Mouse (Mus musculus): ENCODE data around the gene Xlr3c. TPM values are rescaled to one million over a fixed set of nuclear protein-coding genes. Genes with fewer than 3 reads are reported as not detected.
"Not testable (repeated sequence)": the region's sequence is repeated elsewhere in the genome, so short reads cannot be mapped to it uniquely, and the experiment has no call there.

The Xlr3c gene
- polyA plus RNA-seq, 1 experiment = 1.6 TPM

- peak overlapping the region; percentile 55 for H3K4me2 ChIP-seq (ENCODE audit: low read depth)
- H3ac ChIP-seq (ENCODE audit: control insufficient read depth, insufficient read length) = peak overlapping the region; percentile 26
- no peak for TF ChIP-seq CEBPB (IDR thresholded peaks at IDR 0.05; ENCODE audit: insufficient read depth, poor library complexity, severe bottlenecking)
- TF ChIP-seq POLR2AphosphoS2 (IDR thresholded peaks at IDR 0.05; ENCODE audit: insufficient read length, low read depth) = no peak
- no peak for TF ChIP-seq TCF12 (IDR thresholded peaks at IDR 0.05; ENCODE audit: insufficient read depth, poor library complexity, severe bottlenecking)
- no peak for TF ChIP-seq TCF3 (IDR thresholded peaks at IDR 0.05; ENCODE audit: insufficient read length, low read depth)
- no peak for TF ChIP-seq USF1 (IDR thresholded peaks at IDR 0.05; ENCODE audit: low read depth)
- TF ChIP-seq E2F4 (IDR thresholded peaks at IDR 0.05; ENCODE audit: insufficient read depth) = no peak
- TF ChIP-seq SRF (IDR thresholded peaks at IDR 0.05; ENCODE audit: control insufficient read depth, insufficient read length, low read depth) = no peak
- peak in 2 of 3 experiments; percentile 28 to 58 for TF ChIP-seq MYOD1 (IDR thresholded peaks at IDR 0.05; ENCODE audit: control insufficient read depth in 1 of 3, insufficient read length in 2 of 3, low read depth in 2 of 3)
- no peak for TF ChIP-seq REST (IDR thresholded peaks at IDR 0.05; ENCODE audit: insufficient read depth, insufficient read length)
- peak in 2 of 3 experiments; percentile 17 to 51 for TF ChIP-seq MYOG (IDR thresholded peaks at IDR 0.05; ENCODE audit: control insufficient read depth in 1 of 3, insufficient read depth in 1 of 3, insufficient read length in 2 of 3, low read depth in 2 of 3)
- TF ChIP-seq MAX (IDR thresholded peaks at IDR 0.05; ENCODE audit: low read depth) = no peak
- peak; percentile 9 for TF ChIP-seq POLR2A (IDR thresholded peaks at IDR 0.05; ENCODE audit: insufficient read length, low read depth)
- H3K27me3 ChIP-seq (ENCODE audit: control insufficient read depth, insufficient read depth, insufficient read length) = no peaks in the 10 kb centered on the region
- peak overlapping the region; percentile 20 for H3K4me3 ChIP-seq
- H3K79me2 ChIP-seq (ENCODE audit: control insufficient read depth, insufficient read depth) = no peaks in the 10 kb centered on the region
- no peaks in the 10 kb centered on the region for H3K36me3 ChIP-seq (ENCODE audit: control insufficient read depth, insufficient read depth)
Observed at GRCm38 (mm10) chrX:73228606-73229214, 36.5 kb downstream of the Xlr3c start.

- Histone ChIP-seq H3K36me3 (ENCODE audit: control insufficient read depth, insufficient read depth) (no peaks in the 10 kb centered on the region), H3ac (ENCODE audit: control insufficient read depth, insufficient read length) (peak within 1 kb of the TSS; percentile 26), H3K4me2 (ENCODE audit: low read depth) (peak within 1 kb of the TSS; percentile 55), H3K4me3 (peak within 1 kb of the TSS; percentile 20), H3K27me3 (ENCODE audit: control insufficient read depth, insufficient read depth, insufficient read length) (no peaks in the 10 kb centered on the region), H3K79me2 (ENCODE audit: control insufficient read depth, insufficient read depth) (no peaks in the 10 kb centered on the region)
- TF ChIP-seq POLR2AphosphoS2 (IDR thresholded peaks at IDR 0.05; ENCODE audit: insufficient read length, low read depth) (peak; percentile 81), POLR2A (IDR thresholded peaks at IDR 0.05; ENCODE audit: insufficient read length, low read depth) (peak; percentile 86), SRF (IDR thresholded peaks at IDR 0.05; ENCODE audit: control insufficient read depth, insufficient read length, low read depth) (no peak), REST (IDR thresholded peaks at IDR 0.05; ENCODE audit: insufficient read depth, insufficient read length) (no peak)
Observed at GRCm38 (mm10) chrX:73227914-73228605, 37.1 kb downstream of the Xlr3c start, which contains the start of gene F8a. Gene F8a, plus strand, starts transcription at chrX:73228291.

DNA sequence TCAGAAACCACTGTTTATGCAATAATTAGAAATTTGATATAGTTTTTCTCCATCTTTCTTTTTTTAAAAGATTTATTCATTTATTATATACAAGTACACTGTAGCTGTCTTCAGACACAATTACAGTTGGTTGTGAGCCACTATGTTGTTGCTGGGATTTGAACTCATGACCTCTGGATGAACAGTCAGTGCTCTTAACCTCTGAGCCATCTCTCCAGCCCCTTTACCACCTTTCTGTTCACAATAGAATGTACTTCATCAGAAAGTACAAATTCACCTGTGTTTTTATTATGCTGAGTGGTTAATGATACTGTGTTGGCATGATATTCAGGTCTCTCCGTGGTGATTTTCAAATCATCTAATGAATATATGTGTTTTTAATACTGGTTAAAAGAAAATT is 39.8 kb downstream of the Xlr3c start:
- no peak overlapping the region for H3K4me3 ChIP-seq
- H3K4me2 ChIP-seq (ENCODE audit: low read depth) = no peak overlapping the region
- H3K79me2 ChIP-seq (ENCODE audit: control insufficient read depth, insufficient read depth) = no peaks in the 10 kb centered on the region
- no peaks in the 10 kb centered on the region for H3K36me3 ChIP-seq (ENCODE audit: control insufficient read depth, insufficient read depth)
- no peaks in the 10 kb centered on the region for H3K27me3 ChIP-seq (ENCODE audit: control insufficient read depth, insufficient read depth, insufficient read length)
- no peak for TF ChIP-seq TCF3 (IDR thresholded peaks at IDR 0.05; ENCODE audit: insufficient read length, low read depth)
- no peak for TF ChIP-seq MAX (IDR thresholded peaks at IDR 0.05; ENCODE audit: low read depth)
- TF ChIP-seq MYOG (IDR thresholded peaks at IDR 0.05; ENCODE audit: control insufficient read depth in 1 of 3, insufficient read depth in 1 of 3, insufficient read length in 2 of 3, low read depth in 2 of 3) = no peak
- TF ChIP-seq TCF12 (IDR thresholded peaks at IDR 0.05; ENCODE audit: insufficient read depth, poor library complexity, severe bottlenecking) = no peak
- no peak for TF ChIP-seq POLR2AphosphoS2 (IDR thresholded peaks at IDR 0.05; ENCODE audit: insufficient read length, low read depth)
- no peak overlapping the region for H3ac ChIP-seq (ENCODE audit: control insufficient read depth, insufficient read length)

GRCm38 (mm10) chrX:73213819-73214564 is 51.2 kb downstream of the Xlr3c start, which contains the start of gene Xlr4b:
Gene Xlr4b, plus strand, starts transcription at chrX:73214333.
- H3K4me3 ChIP-seq; H3K4me2 ChIP-seq (ENCODE audit: low read depth); H3K36me3 ChIP-seq (ENCODE audit: control insufficient read depth, insufficient read depth); H3K79me2 ChIP-seq (ENCODE audit: control insufficient read depth, insufficient read depth); H3ac ChIP-seq (ENCODE audit: control insufficient read depth, insufficient read length); H3K27me3 ChIP-seq (ENCODE audit: control insufficient read depth, insufficient read depth, insufficient read length): not testable (repeated sequence)

Other genes starting within 250 kb of the Xlr3c start
- gene Pnma5, start 228.3 kb downstream of the Xlr3c start, polyA plus RNA-seq (2012; fragmentation: generic; extraction: Trizol) = 0.07 TPM
- not detected for gene Pnma3, start 200.6 kb downstream of the Xlr3c start, polyA plus RNA-seq (2012; fragmentation: generic; extraction: Trizol)
- 0.55 TPM for gene Xlr4a, start 182.9 kb downstream of the Xlr3c start, polyA plus RNA-seq (2012; fragmentation: generic; extraction: Trizol)
- 1.9 TPM for gene Xlr3a, start 168.3 kb downstream of the Xlr3c start, polyA plus RNA-seq (2012; fragmentation: generic; extraction: Trizol)
- not detected for gene Gm14685, start 148.3 kb downstream of the Xlr3c start, polyA plus RNA-seq (2012; fragmentation: generic; extraction: Trizol)
- not detected for gene Xlr5b, start 116.6 kb downstream of the Xlr3c start, polyA plus RNA-seq (2012; fragmentation: generic; extraction: Trizol)
- not detected for gene DXBay18, start 115.9 kb downstream of the Xlr3c start, polyA plus RNA-seq (2012; fragmentation: generic; extraction: Trizol)
- gene Spin2d, start 88.4 kb downstream of the Xlr3c start, polyA plus RNA-seq (2012; fragmentation: generic; extraction: Trizol) = not detected
- gene Xlr3b, start 73.2 kb downstream of the Xlr3c start, polyA plus RNA-seq (2012; fragmentation: generic; extraction: Trizol) = 0.40 TPM
- 0.05 TPM for gene Xlr4b, start 51.1 kb downstream of the Xlr3c start, polyA plus RNA-seq (2012; fragmentation: generic; extraction: Trizol)
- 4.5 TPM for gene F8a, start 37.1 kb downstream of the Xlr3c start, polyA plus RNA-seq (2012; fragmentation: generic; extraction: Trizol)
- gene Xlr4c, start 22.3 kb downstream of the Xlr3c start, polyA plus RNA-seq (2012; fragmentation: generic; extraction: Trizol) = 0.10 TPM
- not detected for gene Xlr5a, start 27.6 kb upstream of the Xlr3c start, polyA plus RNA-seq (2012; fragmentation: generic; extraction: Trizol)
- gene Xlr5c, start 27.6 kb upstream of the Xlr3c start, polyA plus RNA-seq (2012; fragmentation: generic; extraction: Trizol) = not detected
- gene Gm45015, start 71.5 kb upstream of the Xlr3c start, polyA plus RNA-seq (2012; fragmentation: generic; extraction: Trizol) = not detected
- 8.9 TPM for gene Zfp275, start 77.2 kb upstream of the Xlr3c start, polyA plus RNA-seq (2012; fragmentation: generic; extraction: Trizol)
- gene Gm18336, start 133.3 kb upstream of the Xlr3c start, polyA plus RNA-seq (2012; fragmentation: generic; extraction: Trizol) = not detected
- not detected for gene Zfp92, start 145.7 kb upstream of the Xlr3c start, polyA plus RNA-seq (2012; fragmentation: generic; extraction: Trizol)
- not detected for gene Trex2, start 170.0 kb upstream of the Xlr3c start, polyA plus RNA-seq (2012; fragmentation: generic; extraction: Trizol)
- gene Haus7, start 193.7 kb upstream of the Xlr3c start, polyA plus RNA-seq (2012; fragmentation: generic; extraction: Trizol) = 32.6 TPM
- gene Bgn, start 218.2 kb upstream of the Xlr3c start, polyA plus RNA-seq (2012; fragmentation: generic; extraction: Trizol) = 1,139 TPM
- 0.07 TPM for gene Atp2b3, start 237.7 kb upstream of the Xlr3c start, polyA plus RNA-seq (2012; fragmentation: generic; extraction: Trizol)